Mouse (Mus musculus) ES-Bruce4 (cell line): ENCODE measurements at regions not wholly inside any gene's neighbourhood (a gene's known extent, or its start where the extent isn't known, plus 50 kb on each side); places are given as distances from the start of the nearest gene placed in this dataset.

Experiments used
- CTCF ChIP-seq: IDR thresholded peaks from one replicate; pipeline ENCODE4 v1.8.1; 2011; ENCODE audit warnings: low read depth, low read length
- POLR2A ChIP-seq: IDR thresholded peaks from one replicate; pipeline ENCODE4 v1.8.1; 2011; ENCODE audit warnings: low read length; ENCODE audit not compliant: insufficient read depth

DNA sequence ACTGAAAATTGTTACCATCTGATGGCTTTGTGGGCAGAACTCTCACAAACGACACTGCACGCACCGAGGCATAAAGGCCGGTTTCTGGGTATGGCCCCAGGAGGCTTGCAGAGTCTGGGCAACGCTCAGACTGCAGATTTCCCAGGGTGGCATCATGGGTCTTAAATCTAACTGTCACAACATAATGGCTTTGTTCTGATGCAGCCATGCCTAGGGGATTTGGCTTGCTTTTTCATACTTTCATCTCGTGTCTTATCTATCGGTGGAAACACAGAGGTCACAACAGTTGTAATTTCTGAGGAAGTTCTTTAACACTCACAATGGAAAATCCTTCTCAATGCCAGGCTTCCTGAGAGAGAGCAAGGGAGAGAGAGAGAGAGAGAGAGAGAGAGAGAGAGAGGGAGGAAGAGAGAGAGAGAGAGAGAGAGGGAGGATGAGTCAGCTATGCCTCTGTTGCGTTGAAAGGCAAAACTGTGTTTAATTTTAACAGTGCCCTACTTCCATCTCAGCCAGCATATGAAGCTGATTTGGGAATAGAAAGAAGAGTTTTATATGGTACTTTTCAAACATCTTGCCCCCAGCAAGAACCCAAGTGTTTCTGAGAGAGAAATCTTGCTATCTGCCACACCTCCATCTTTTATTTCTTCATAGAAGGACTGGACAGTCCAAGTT lies 224.6 kb upstream of the Prdm1 start:
- TF ChIP-seq POLR2A, result no peak
- no peak for TF ChIP-seq CTCF
